Mouse (Mus musculus) adrenal gland, postnatal 10 days (tissue): ENCODE measurements at regions not wholly inside any gene's neighbourhood (a gene's known extent, or its start where the extent isn't known, plus 50 kb on each side); places are given as distances from the start of the nearest gene placed in this dataset.

Experiments
- DNase-seq: peaks from one replicate; pipeline ENCODE4 v3.0.0; 2021; ENCODE audit warnings: mixed read lengths

GRCm38 (mm10) chr16:52744720-52745119 is 290.8 kb upstream of the Alcam start:
- no peak for DNase-seq

DNA sequence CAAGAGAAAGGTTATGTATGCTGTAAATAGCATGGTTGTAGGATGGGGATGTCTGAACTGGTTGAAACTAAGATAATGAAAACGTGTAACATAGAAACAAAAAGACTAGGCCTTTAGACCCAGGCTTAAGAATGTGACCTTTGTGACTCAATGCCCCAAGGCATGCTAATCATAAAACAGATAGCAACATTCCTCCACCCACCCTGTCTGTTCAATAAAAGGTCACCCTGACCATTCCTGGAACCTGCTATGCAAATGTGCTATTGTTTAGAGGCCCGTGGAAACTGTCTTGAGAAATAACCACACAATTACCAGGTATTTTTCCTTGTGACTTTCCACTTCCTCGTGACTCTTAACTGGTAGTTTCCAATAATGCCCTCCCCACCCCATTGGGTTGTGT is 288.3 kb upstream of the Alcam start:
- no peak for DNase-seq

DNA sequence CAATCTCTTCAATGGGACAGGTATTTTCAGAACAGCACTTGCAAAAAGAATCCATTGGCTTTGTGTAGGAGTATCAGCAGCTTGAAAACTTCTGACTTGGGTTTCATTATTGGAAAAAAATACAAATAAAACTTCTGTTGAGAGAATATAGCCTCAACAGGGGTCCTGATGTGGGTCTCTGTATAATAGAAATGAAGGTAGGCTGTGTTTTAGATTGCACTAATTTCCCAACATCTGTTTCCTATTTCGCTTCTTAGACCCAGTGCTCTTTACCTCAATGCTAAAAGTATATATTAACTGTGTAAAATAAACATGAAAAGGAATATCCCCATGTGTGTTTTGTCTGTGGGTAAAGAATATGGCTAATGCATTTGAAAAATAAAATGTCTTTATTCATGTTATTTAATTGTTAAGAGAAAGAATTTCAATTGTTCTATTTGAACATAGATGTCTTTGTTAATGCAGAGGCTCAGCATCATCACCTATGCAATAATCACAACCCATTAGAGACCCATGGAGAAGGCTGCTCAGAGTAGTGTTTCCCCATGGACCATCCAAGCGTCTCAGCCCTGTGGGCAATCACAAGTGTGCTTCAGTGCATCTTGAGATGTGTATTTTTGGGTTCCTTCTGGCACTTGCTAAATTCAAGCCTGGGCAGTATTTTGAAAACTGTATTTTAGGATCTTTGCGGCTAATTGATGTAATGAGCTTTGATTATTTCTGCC is 272.4 kb upstream of the Alcam start:
- no peak for DNase-seq

GRCm38 (mm10) chr16:52718231-52718932 is 264.5 kb upstream of the Alcam start:
- no peak for DNase-seq

DNA sequence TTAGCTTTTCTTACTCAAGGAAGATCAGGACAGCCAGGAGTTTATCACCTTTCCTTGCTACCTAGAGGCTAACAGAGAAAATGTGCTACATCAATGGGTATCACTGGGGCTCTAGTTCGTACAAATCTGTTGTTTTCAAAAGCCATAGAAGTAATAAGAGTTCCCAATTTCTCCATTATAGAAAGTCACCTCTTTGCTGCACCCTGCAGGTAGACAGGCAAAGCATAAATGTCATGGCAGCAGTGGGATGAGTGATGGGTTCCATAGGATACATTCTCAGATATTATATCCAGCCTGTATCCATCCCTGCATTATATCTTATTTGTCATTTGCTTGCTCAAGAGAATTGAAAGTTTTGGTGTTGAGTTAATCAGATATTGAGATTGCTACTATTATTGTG is 236.4 kb upstream of the Alcam start:
- DNase-seq, result no peak

GRCm38 (mm10) chr16:52654825-52655224 is 201.0 kb upstream of the Alcam start:
- no peak for DNase-seq
